Mouse (Mus musculus): ENCODE measurements around the gene Slc6a20b. TPM values are rescaled to one million over a fixed set of nuclear protein-coding genes. Genes with fewer than 3 reads are reported as not detected.

The Slc6a20b gene
- polyA plus RNA-seq, 1 experiment from 2014 or later = 0.14 TPM

DNA sequence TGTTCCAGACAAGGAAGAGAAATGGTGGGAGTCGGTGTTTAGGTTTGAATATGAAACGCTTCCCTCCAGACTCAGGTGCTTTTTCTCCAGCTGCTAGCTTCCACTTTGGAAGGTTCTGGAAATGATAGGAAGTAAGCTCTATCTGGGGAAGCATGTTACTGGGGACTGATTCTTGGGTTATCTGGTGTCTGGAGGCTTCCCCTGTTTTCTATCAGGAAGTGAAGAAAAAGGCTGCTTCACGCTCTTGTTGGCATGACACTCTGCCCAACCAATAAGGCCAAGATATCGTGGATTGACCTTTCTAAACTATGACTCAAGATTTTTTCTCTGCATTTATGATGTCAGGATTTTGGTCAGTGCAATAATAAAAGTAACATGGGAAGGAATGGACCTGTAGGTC lies 37.2 kb downstream of the Slc6a20b start:
- no peaks in the 10 kb centered on the region for H3K4me1 ChIP-seq (ENCODE audit: insufficient read depth)
- peaks cover 15% of the 10 kb centered on the region for H3K36me3 ChIP-seq (ENCODE audit: insufficient read depth)
- H3K27me3 ChIP-seq (ENCODE audit: insufficient read depth, low read length) = no peaks in the 10 kb centered on the region
- ATAC-seq (ENCODE audit: insufficient read depth) (no peak), DNase-seq (no peak)
- 90% methylated on average over 4 of the region's 4 CpGs for WGBS
- no peak overlapping the region for H3K4me3 ChIP-seq (ENCODE audit: low read depth, low read length)
- H3K9me3 ChIP-seq (ENCODE audit: low read depth, low read length) = no peaks in the 10 kb centered on the region
- H3K4me2 ChIP-seq = no peak overlapping the region
- TF ChIP-seq CTCF (IDR thresholded peaks at IDR 0.05; ENCODE audit: low read depth) = no peak
- H3K9ac ChIP-seq = no peak overlapping the region
- no peak overlapping the region for H3K27ac ChIP-seq (ENCODE audit: low read depth)

- no peaks in the 10 kb centered on the region for H3K4me1 ChIP-seq (ENCODE audit: insufficient read depth)
- no peaks in the 10 kb centered on the region for H3K9me3 ChIP-seq (ENCODE audit: low read depth, low read length)
- H3K36me3 ChIP-seq (ENCODE audit: insufficient read depth) = peaks cover 42% of the 10 kb centered on the region
- no peak overlapping the region for H3K4me2 ChIP-seq
- no peaks in the 10 kb centered on the region for H3K27me3 ChIP-seq (ENCODE audit: insufficient read depth, low read length)
- H3K4me3 ChIP-seq (ENCODE audit: low read depth, low read length) = no peak overlapping the region
- 73% methylated on average over 7 of the region's 7 CpGs for WGBS
- DNase-seq (no peak), ATAC-seq (ENCODE audit: insufficient read depth) (no peak)
- no peak overlapping the region for H3K9ac ChIP-seq
- H3K27ac ChIP-seq (ENCODE audit: low read depth) = no peak overlapping the region
- no peak for TF ChIP-seq CTCF (IDR thresholded peaks at IDR 0.05; ENCODE audit: low read depth)
These were observed 43.0 kb downstream of the Slc6a20b start for GRCm38 (mm10) chr9:123589240-123589910.

- Histone ChIP-seq H3K4me1 (ENCODE audit: insufficient read depth) (no peaks in the 10 kb centered on the region), H3K4me3 (ENCODE audit: low read depth, low read length) (no peak overlapping the region), H3K36me3 (ENCODE audit: insufficient read depth) (peaks cover 39% of the 10 kb centered on the region), H3K4me2 (no peak overlapping the region), H3K9me3 (ENCODE audit: low read depth, low read length) (no peaks in the 10 kb centered on the region), H3K27ac (ENCODE audit: low read depth) (no peak overlapping the region), H3K9ac (no peak overlapping the region), H3K27me3 (ENCODE audit: insufficient read depth, low read length) (no peaks in the 10 kb centered on the region)
- ATAC-seq (ENCODE audit: insufficient read depth) = no peak
- TF ChIP-seq CTCF (IDR thresholded peaks at IDR 0.05; ENCODE audit: low read depth) = no peak
- DNase-seq = no peak
- WGBS = 85% methylated on average over 10 of the region's 10 CpGs
These were observed 54.8 kb downstream of the Slc6a20b start for GRCm38 (mm10) chr9:123577360-123578192.

DNA sequence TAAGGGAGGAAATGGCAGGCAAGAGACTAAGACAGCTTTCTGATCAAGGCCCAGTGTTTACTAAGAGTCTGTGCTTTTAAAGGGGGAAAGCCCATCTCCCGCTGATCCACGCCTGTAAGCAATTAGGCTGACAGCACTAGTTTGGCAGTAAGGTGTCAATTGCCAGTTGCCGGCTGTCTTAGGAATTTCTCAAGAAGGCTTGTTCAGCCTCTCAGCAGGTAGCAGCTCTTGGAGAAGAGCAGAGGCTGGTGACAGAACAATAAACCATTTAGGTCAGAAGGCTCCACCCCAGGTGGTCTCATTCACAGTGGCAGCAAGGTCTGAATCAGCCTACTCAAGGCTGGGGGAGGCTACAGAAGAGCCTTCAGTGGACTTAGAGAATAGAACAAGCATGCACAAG lies 77.8 kb downstream of the Slc6a20b start:
- Histone ChIP-seq H3K4me3 (ENCODE audit: low read depth, low read length) (no peak overlapping the region), H3K9me3 (ENCODE audit: low read depth, low read length) (no peaks in the 10 kb centered on the region), H3K9ac (no peak overlapping the region), H3K27ac (ENCODE audit: low read depth) (no peak overlapping the region), H3K27me3 (ENCODE audit: insufficient read depth, low read length) (no peaks in the 10 kb centered on the region), H3K4me2 (no peak overlapping the region), H3K36me3 (ENCODE audit: insufficient read depth) (peaks cover 47% of the 10 kb centered on the region), H3K4me1 (ENCODE audit: insufficient read depth) (no peaks in the 10 kb centered on the region)
- ATAC-seq (ENCODE audit: insufficient read depth) = no peak
- TF ChIP-seq CTCF (IDR thresholded peaks at IDR 0.05; ENCODE audit: low read depth) = no peak
- no peak for DNase-seq
- WGBS = 27% methylated on average over 3 of the region's 3 CpGs

Other genes starting within 250 kb of the Slc6a20b start
- gene Limd1, start 153.9 kb downstream of the Slc6a20b start, polyA plus RNA-seq (2014; fragmentation: Nextera tagmentation; extraction: Ambion mirVana) = 68.2 and 69.7 TPM in 2 replicates
- gene Sacm1l, start 102.8 kb downstream of the Slc6a20b start, polyA plus RNA-seq (2014; fragmentation: Nextera tagmentation; extraction: Ambion mirVana) = 47.6 and 53.0 TPM in 2 replicates
- 0.09 TPM in 2 replicates for gene Ccr9, start 45.9 kb upstream of the Slc6a20b start, polyA plus RNA-seq (2014; fragmentation: Nextera tagmentation; extraction: Ambion mirVana)
- gene Slc6a20a, start 46.3 kb upstream of the Slc6a20b start, polyA plus RNA-seq (2014; fragmentation: Nextera tagmentation; extraction: Ambion mirVana) = 0.13 and 0.14 TPM in 2 replicates
- 44.9 and 45.4 TPM in 2 replicates for gene Lztfl1, start 85.1 kb upstream of the Slc6a20b start, polyA plus RNA-seq (2014; fragmentation: Nextera tagmentation; extraction: Ambion mirVana)
- 0.25 and 0.28 TPM in 2 replicates for gene Cxcr6, start 173.9 kb upstream of the Slc6a20b start, polyA plus RNA-seq (2014; fragmentation: Nextera tagmentation; extraction: Ambion mirVana)
- 12.6 and 12.9 TPM in 2 replicates for gene Fyco1, start 219.3 kb upstream of the Slc6a20b start, polyA plus RNA-seq (2014; fragmentation: Nextera tagmentation; extraction: Ambion mirVana)
- gene Xcr1, start 229.5 kb upstream of the Slc6a20b start, polyA plus RNA-seq (2014; fragmentation: Nextera tagmentation; extraction: Ambion mirVana) = not detected in 2 replicates

All from lung, embryonic 14.5 days (tissue).